Mouse (Mus musculus): ENCODE measurements around the gene Fam83c. TPM values are rescaled to one million over a fixed set of nuclear protein-coding genes. Genes with fewer than 3 reads are reported as not detected.

Fam83c gene
- polyA plus RNA-seq, 1 experiment from 2014 or later = 0.07 TPM

GRCm38 (mm10) chr2:155777688-155777985 is 57.0 kb downstream of the Fam83c start:
- Histone ChIP-seq H3K27me3 (ENCODE audit: insufficient read depth, low read length) (peaks cover 15% of the 10 kb centered on the region), H3K4me2 (ENCODE audit: low read length) (no peak overlapping the region), H3K4me1 (replicated peaks; ENCODE audit: insufficient read depth, low read length) (0 out of 2 replicates have a peak, but pooled peaks cover 4% of the 10 kb centered on the region), H3K4me3 (replicated peaks; ENCODE audit: low read depth, low read length) (no peak overlapping the region), H3K9me3 (replicated peaks; ENCODE audit: low read length) (no peaks in the 10 kb centered on the region), H3K27ac (no peak overlapping the region), H3K36me3 (ENCODE audit: insufficient read depth, low read length) (no peaks in the 10 kb centered on the region), H3K9ac (ENCODE audit: low read depth, low read length) (no peak overlapping the region)
- ATAC-seq (replicated peaks; ENCODE audit: low FRiP score, low read depth) (no peak), DNase-seq (ENCODE audit: low spot score) (no peak)
- TF ChIP-seq CTCF (IDR thresholded peaks at IDR 0.05; ENCODE audit: low read depth) = no peak
- WGBS = 73% methylated on average over 4 of the region's 4 CpGs

Other genes with a start within 250 kb of the Fam83c start
- gene Gss, start 242.0 kb downstream of the Fam83c start, polyA plus RNA-seq (2015; fragmentation: Nextera tagmentation; extraction: Ambion mirVana) = 114 and 129 TPM in 2 replicates
- 0.37 and 0.47 TPM in 2 replicates for gene Myh7b, start 223.6 kb downstream of the Fam83c start, polyA plus RNA-seq (2015; fragmentation: Nextera tagmentation; extraction: Ambion mirVana)
- gene Trpc4ap, start 142.5 kb downstream of the Fam83c start, polyA plus RNA-seq (2015; fragmentation: Nextera tagmentation; extraction: Ambion mirVana) = 100 and 102 TPM in 2 replicates
- gene Edem2, start 105.4 kb downstream of the Fam83c start, polyA plus RNA-seq (2015; fragmentation: Nextera tagmentation; extraction: Ambion mirVana) = 36.4 and 38.1 TPM in 2 replicates
- gene Gm17581, start 99.0 kb downstream of the Fam83c start, polyA plus RNA-seq (2015; fragmentation: Nextera tagmentation; extraction: Ambion mirVana) = not detected in 2 replicates
- gene Procr, start 83.7 kb downstream of the Fam83c start, polyA plus RNA-seq (2015; fragmentation: Nextera tagmentation; extraction: Ambion mirVana) = 6.9 and 7.6 TPM in 2 replicates
- 0.03 and 0.08 TPM in 2 replicates for gene Mmp24, start 59.5 kb downstream of the Fam83c start, polyA plus RNA-seq (2015; fragmentation: Nextera tagmentation; extraction: Ambion mirVana)
- gene BC029722, start 15.4 kb downstream of the Fam83c start, polyA plus RNA-seq (2015; fragmentation: Nextera tagmentation; extraction: Ambion mirVana) = 28.4 and 29.5 TPM in 2 replicates
- gene Eif6, start 7.9 kb downstream of the Fam83c start, polyA plus RNA-seq (2015; fragmentation: Nextera tagmentation; extraction: Ambion mirVana) = 207 and 220 TPM in 2 replicates
- 72.9 and 83.2 TPM in 2 replicates for gene Uqcc1, start 95.5 kb upstream of the Fam83c start, polyA plus RNA-seq (2015; fragmentation: Nextera tagmentation; extraction: Ambion mirVana)
- not detected in 2 replicates for gene Gm15557, start 105.9 kb upstream of the Fam83c start, polyA plus RNA-seq (2015; fragmentation: Nextera tagmentation; extraction: Ambion mirVana)
- 0.64 and 0.91 TPM in 2 replicates for gene Gdf5, start 110.5 kb upstream of the Fam83c start, polyA plus RNA-seq (2015; fragmentation: Nextera tagmentation; extraction: Ambion mirVana)
- gene Cep250, start 121.6 kb upstream of the Fam83c start, polyA plus RNA-seq (2015; fragmentation: Nextera tagmentation; extraction: Ambion mirVana) = 10.1 and 11.0 TPM in 2 replicates
- 0.68 and 2.5 TPM in 2 replicates for gene 6430550D23Rik, start 173.1 kb upstream of the Fam83c start, polyA plus RNA-seq (2015; fragmentation: Nextera tagmentation; extraction: Ambion mirVana)
- 219 and 231 TPM in 2 replicates for gene Ergic3, start 173.2 kb upstream of the Fam83c start, polyA plus RNA-seq (2015; fragmentation: Nextera tagmentation; extraction: Ambion mirVana)
- gene Fer1l4, start 218.1 kb upstream of the Fam83c start, polyA plus RNA-seq (2015; fragmentation: Nextera tagmentation; extraction: Ambion mirVana) = 0.38 and 0.51 TPM in 2 replicates
- gene Spag4, start 230.3 kb upstream of the Fam83c start, polyA plus RNA-seq (2015; fragmentation: Nextera tagmentation; extraction: Ambion mirVana) = 1.9 and 2.0 TPM in 2 replicates